Mouse (Mus musculus) hindbrain, embryonic 11.5 days (tissue): ENCODE data around the gene Map6. TPM values are rescaled to one million over a fixed set of nuclear protein-coding genes. Genes with fewer than 3 reads are reported as not detected.
A peak's percentile ranks its signal among the peaks of the same experiment; 100 is the strongest.

Source experiments
- ATAC-seq: fragments of 200-750 bp; cut with Nextera tagmentation; 2 replicates; pipeline ENCODE4 v1.8.0; 2017; ENCODE audit warnings: mild to moderate bottlenecking, moderate TSS enrichment, moderate library complexity; ENCODE audit not compliant: low FRiP score
- DNase-seq: peaks from one replicate; pipeline ENCODE4 v3.0.0-alpha.2; 2015; ENCODE audit warnings: low spot score
- H3K27ac ChIP-seq: fragments of 300-500 bp; sonication (generic); 2 replicates; pipeline ENCODE4 v1.5.1; 2014; ENCODE audit warnings: mild to moderate bottlenecking, low read depth, low read length
- H3K27me3 ChIP-seq: fragments of 300-500 bp; sonication (generic); 2 replicates; pipeline ENCODE4 v1.6.1; 2014; ENCODE audit warnings: mild to moderate bottlenecking, low read length, moderate library complexity, mixed read lengths; ENCODE audit not compliant: control insufficient read depth, insufficient read depth
- H3K36me3 ChIP-seq: fragments of 300-500 bp; sonication (generic); 2 replicates; pipeline ENCODE4 v1.6.1; 2014; ENCODE audit warnings: mild to moderate bottlenecking, low read length, moderate library complexity, mixed read lengths; ENCODE audit not compliant: control insufficient read depth, insufficient read depth
- H3K4me1 ChIP-seq: fragments of 300-500 bp; sonication (generic); replicated peaks from 2 replicates; pipeline ENCODE4 v1.6.1; 2014; ENCODE audit warnings: low read length, mixed read lengths; ENCODE audit not compliant: control insufficient read depth, insufficient read depth
- H3K4me2 ChIP-seq: fragments of 300-500 bp; sonication (generic); replicated peaks from 2 replicates; pipeline ENCODE4 v1.6.1; 2014; ENCODE audit warnings: mild to moderate bottlenecking, low read depth, low read length
- H3K4me3 ChIP-seq: fragments of 300-500 bp; sonication (generic); 2 replicates; pipeline ENCODE4 v1.5.1; 2014; ENCODE audit warnings: low read depth, low read length
- H3K9ac ChIP-seq: fragments of 300-500 bp; sonication (generic); 2 replicates; pipeline ENCODE4 v1.6.1; 2014; ENCODE audit warnings: low read depth, low read length
- H3K9me3 ChIP-seq: fragments of 300-500 bp; sonication (generic); 2 replicates; pipeline ENCODE4 v1.6.1; 2016; ENCODE audit warnings: low read length; ENCODE audit not compliant: control insufficient read depth
- WGBS: fragments of 180-500 bp; shearing (Covaris S2); extraction: QIAGEN DNeasy Blood & Tissue Kit; methylation state at CpG from one replicate; pipeline ENCODE4 v1.1.7; 2014; 5-methylcytosine and 5-hydroxymethylcytosine counted together
- polyA plus RNA-seq: library from polyadenylated mRNA; unstranded; fragments of >200 nt; fragmentation: Nextera tagmentation; extraction: Ambion mirVana; gene quantifications from 2 replicates; pipeline ENCODE4 v1.2.1, GENCODE M21; 2014

Map6 gene
- polyA plus RNA-seq, 1 experiment from 2014 or later = 49.6 TPM

DNA sequence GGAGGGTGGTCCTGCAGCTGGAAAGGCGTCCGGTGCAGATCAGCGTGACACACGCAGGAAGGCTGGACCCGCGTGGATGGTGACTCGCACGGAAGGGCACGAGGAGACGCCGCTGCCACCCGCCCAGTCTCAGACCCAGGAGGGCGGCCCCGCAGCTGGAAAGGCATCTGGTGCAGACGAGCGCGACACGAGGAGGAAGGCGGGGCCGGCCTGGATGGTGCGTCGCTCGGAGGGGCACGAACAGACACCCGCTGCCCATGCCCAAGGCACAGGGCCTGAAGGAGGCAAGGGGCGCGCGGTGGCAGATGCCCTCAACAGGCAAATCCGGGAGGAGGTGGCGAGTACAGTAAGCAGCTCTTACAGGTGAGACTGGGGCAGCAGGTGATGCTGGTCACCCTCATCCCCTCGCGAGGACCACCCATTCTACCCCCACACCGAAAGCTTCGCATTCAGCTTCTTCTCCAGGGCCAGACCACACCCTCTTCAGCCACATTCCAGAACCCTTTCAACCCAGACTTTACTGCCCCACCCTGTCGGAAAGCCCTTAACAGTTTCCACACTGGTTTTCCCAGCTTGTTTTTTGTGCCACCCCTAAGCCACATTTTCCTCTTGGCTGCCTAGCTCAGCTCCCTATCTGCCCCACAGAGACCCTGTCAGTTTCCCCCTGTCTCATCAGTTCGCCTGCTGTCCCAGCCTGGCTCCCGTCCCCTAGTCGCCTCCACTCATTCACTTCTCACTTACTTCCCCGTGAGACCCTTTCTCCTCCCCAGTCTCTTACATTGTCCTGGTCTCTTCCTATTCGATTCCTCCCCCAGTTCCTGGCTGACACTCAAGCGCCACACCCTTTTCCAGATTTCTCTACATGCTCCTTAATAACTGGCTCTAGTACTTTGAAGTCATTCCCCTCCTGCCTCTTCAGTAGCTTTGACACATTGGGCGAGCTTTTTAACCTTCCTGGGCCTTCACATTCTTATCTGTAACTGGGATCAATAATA, 2.0 kb downstream of the Map6 start:
- WGBS = 9% methylated on average over 39 of the region's 42 CpGs
- ATAC-seq = peak; percentile 9
- peaks cover 7% of the 10 kb centered on the region for H3K4me1 ChIP-seq

DNA sequence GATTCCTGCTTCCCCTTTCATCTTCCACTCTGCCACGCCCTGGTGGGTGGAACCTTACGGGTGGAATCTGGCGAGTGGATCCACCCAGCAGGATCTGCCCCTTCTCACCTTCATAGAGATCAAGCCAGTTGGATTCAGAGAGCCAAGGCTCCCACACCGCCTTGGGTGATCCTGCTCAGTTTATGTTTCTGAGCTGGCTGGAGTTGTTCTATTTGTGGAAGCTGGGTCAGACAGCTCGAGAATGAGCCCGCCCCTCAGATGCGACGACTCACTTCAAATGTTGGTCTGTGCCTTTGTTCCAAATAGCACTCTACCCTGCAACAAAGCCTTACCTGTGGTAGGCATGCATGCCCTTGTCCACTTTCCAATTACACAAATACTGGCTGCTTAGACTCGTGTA, 4.4 kb downstream of the Map6 start:
- WGBS = 64% methylated on average over 9 of the region's 9 CpGs
- Histone ChIP-seq H3K27ac (peak overlapping the region; percentile 72), H3K27me3 (no peaks in the 10 kb centered on the region), H3K36me3 (no peaks in the 10 kb centered on the region), H3K4me2 (peak overlapping the region; percentile 97), H3K9ac (peak overlapping the region; percentile 47), H3K4me3 (peak overlapping the region; percentile 83), H3K9me3 (no peaks in the 10 kb centered on the region), H3K4me1 (peaks cover 7% of the 10 kb centered on the region)
- no peak for ATAC-seq
- no peak for DNase-seq

More for the DNA sequence above, 2.0 kb downstream of the Map6 start:
- DNase-seq = peak; percentile 54
- H3K27ac ChIP-seq = no peak overlapping the region
- 0 out of 2 replicates have a peak, but pooled peaks cover 2% of the 10 kb centered on the region for H3K27me3 ChIP-seq
- peak overlapping the region; percentile 68 for H3K9ac ChIP-seq
- H3K9me3 ChIP-seq = no peaks in the 10 kb centered on the region
- peak overlapping the region; percentile 97 for H3K4me2 ChIP-seq
- no peaks in the 10 kb centered on the region for H3K36me3 ChIP-seq
- H3K4me3 ChIP-seq = peak overlapping the region; percentile 83

DNA sequence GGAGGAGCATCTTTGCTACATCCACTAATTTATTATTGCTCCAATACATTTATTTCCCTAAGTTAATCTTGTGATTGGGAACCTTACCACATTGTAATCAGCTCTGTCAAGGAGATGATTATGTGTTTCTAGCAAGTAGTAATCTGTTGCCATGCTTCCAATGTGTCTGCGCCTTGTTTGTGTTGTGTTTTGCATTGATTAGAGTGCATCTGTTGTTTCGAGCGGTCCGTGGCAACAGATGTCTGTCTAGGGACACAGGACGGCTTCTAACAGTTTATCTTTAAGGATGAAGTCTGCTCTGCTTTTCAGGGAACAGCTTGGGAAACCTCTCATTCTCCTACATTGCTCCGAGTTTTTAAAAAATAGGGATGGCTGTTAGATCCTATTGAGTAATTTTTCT, 7.9 kb downstream of the Map6 start:
- no peak overlapping the region for H3K9ac ChIP-seq
- H3K36me3 ChIP-seq = no peaks in the 10 kb centered on the region
- no peak for DNase-seq
- H3K27me3 ChIP-seq = no peaks in the 10 kb centered on the region
- H3K4me3 ChIP-seq = no peak overlapping the region
- no peaks in the 10 kb centered on the region for H3K9me3 ChIP-seq
- no peak overlapping the region for H3K27ac ChIP-seq
- 65% methylated on average over 6 of the region's 6 CpGs for WGBS
- no peak overlapping the region for H3K4me2 ChIP-seq
- ATAC-seq = no peak
- peaks cover 4% of the 10 kb centered on the region for H3K4me1 ChIP-seq

DNA sequence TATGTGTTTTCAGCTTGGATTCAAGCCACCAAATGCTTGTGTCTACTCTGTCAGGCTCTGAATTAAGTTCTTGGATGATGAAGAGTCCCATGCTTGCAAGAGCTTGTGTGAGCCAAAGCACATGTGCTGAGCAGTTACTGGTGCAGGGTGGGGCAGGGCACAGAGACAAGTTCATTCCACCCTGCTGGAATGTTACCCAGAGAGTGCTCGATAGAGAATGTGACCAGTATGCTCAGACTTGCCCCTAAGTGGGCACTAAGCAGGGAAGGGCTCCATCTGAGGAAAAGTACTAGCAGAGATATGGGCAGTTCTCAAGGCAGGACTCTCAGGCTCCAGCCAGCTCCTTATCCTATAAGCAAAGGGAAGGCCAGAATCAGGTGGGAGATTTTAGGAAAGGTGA, 9.4 kb downstream of the Map6 start:
- 83% methylated on average over 1 of the region's 1 CpGs for WGBS
- no peak for ATAC-seq
- H3K9me3 ChIP-seq = no peaks in the 10 kb centered on the region

DNA sequence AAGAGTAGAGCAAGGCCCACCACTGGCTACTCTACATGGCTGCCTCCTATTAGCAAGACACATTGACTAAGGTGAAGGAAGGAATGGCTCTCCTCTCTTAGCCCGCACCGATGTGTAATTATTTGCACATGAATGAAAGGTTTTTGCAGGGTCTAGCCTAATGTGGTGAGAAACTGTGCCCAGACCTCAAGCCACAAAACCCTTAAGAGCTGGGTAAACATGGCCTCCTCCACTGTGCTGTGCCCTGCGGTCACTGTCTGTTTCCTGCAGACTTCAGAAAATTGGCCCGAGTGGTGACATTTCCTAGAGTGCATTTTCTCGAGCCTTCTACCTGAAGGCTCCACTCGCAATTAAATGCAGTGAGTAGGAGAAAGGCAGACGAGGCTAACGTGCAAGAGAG, 11.1 kb downstream of the Map6 start:
- no peak for ATAC-seq
- Histone ChIP-seq H3K9ac (no peak overlapping the region), H3K4me3 (no peak overlapping the region), H3K27ac (no peak overlapping the region), H3K4me2 (no peak overlapping the region), H3K36me3 (no peaks in the 10 kb centered on the region), H3K9me3 (no peaks in the 10 kb centered on the region), H3K27me3 (no peaks in the 10 kb centered on the region), H3K4me1 (no peaks in the 10 kb centered on the region; the same call in 1 of the 2 replicates)
- 91% methylated on average over 8 of the region's 8 CpGs for WGBS
- no peak for DNase-seq

More for the DNA sequence above, 9.4 kb downstream of the Map6 start:
- Histone ChIP-seq H3K27me3 (no peaks in the 10 kb centered on the region), H3K27ac (no peak overlapping the region), H3K9ac (no peak overlapping the region), H3K36me3 (no peaks in the 10 kb centered on the region), H3K4me3 (no peak overlapping the region), H3K4me2 (no peak overlapping the region), H3K4me1 (peaks cover under 1% of the 10 kb centered on the region)
- DNase-seq = no peak

DNA sequence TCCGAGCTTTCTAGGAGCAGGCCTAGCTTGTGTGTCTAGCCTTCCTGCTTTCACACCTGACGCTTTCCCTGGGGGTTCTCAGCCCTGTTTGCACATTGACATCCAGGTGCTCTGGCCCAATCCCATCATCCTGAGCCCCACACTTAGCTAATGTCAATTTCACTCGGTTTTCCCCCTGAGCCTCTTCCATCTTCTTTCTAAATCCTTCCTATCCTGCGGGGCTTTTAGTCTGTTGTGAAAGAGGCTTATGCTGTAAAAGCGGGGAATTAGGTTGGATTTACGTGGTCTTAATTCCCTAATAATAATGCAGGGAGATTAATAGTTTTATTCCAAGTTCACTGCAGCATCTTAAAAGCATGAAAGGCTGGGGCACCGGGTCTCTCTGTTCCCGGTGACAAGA, 12.3 kb downstream of the Map6 start:
- H3K27ac ChIP-seq = no peak overlapping the region

DNA sequence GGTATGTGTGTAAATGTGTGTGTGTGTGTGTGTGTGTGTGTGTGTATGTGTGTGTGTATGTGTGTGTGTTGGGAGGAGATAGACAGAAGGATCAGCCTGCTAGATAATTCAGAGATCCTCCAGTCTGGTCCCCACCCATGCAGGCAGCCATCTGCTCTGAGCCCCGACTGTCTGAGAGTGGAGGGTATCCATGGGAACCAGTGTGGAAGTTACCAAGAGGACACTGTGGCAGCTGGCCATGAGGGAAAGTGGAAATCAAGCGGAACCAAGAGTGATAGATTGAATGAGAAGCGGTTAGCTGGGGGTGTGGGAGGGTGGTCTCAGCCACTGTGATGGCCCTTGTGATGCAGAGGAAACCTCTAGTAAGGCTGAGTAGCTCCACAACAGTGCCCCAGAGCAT, 20.0 kb downstream of the Map6 start:
- H3K36me3 ChIP-seq = no peaks in the 10 kb centered on the region
- H3K27me3 ChIP-seq = no peaks in the 10 kb centered on the region
- ATAC-seq (peak; percentile 97), DNase-seq (peak; percentile 78)
- peak overlapping the region; percentile 69 for H3K27ac ChIP-seq
- peaks cover 3% of the 10 kb centered on the region; the same call in 1 of the 2 replicates for H3K4me1 ChIP-seq
- H3K4me3 ChIP-seq = no peak overlapping the region
- no peaks in the 10 kb centered on the region for H3K9me3 ChIP-seq
- no peak overlapping the region for H3K9ac ChIP-seq
- H3K4me2 ChIP-seq = no peak overlapping the region
- 37% methylated on average over 3 of the region's 3 CpGs for WGBS

More for the DNA sequence above, 12.3 kb downstream of the Map6 start:
- Histone ChIP-seq H3K27me3 (no peaks in the 10 kb centered on the region), H3K36me3 (no peaks in the 10 kb centered on the region), H3K4me3 (no peak overlapping the region), H3K9me3 (no peaks in the 10 kb centered on the region), H3K4me1 (no peaks in the 10 kb centered on the region), H3K4me2 (no peak overlapping the region), H3K9ac (no peak overlapping the region)
- ATAC-seq (no peak), DNase-seq (no peak)
- 74% methylated on average over 8 of the region's 8 CpGs for WGBS

DNA sequence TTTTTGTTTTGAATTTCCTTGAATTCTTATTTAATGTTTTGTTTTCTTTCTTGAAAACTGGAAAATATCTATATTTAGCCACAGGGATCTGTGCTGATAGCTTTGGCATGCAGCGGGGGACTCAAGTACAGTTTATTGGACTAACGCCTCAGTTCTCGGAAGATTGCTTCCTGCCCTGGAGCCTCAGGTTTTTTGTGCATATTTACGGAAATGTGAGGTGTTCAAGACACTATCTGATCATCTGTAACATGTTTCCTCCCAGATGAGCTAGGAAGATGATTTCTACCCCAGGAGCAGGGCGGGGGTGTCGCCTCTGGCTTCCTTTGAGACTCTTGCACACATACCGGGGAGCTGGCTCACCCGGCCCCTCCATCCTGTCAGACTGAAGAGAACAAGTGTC, 22.8 kb downstream of the Map6 start:
- WGBS = 82% methylated on average over 8 of the region's 8 CpGs

DNA sequence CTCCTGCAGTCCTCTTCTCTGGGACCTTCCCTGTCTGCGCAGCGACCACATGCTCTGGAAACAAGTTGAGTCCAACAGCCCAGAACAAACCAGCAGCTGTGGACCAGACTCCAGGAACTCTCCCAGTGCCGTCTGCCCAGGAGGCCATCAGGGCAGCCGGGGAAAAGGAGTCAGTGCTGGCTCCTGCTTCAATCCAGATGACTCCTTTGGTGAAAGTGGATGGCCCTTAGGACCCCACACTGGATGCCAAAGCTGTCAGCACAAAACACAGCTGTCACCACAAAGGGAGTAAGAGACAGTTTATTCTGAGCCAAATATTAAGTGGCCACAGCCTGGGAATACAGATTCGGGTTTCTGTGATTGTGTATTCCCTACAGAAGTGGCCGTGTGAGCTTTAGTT, 23.7 kb downstream of the Map6 start:
- no peak overlapping the region for H3K27ac ChIP-seq

More for the DNA sequence above, 22.8 kb downstream of the Map6 start:
- Histone ChIP-seq H3K4me2 (no peak overlapping the region), H3K9me3 (no peaks in the 10 kb centered on the region), H3K4me3 (no peak overlapping the region), H3K27ac (no peak overlapping the region), H3K4me1 (peaks cover 3% of the 10 kb centered on the region; the same call in 1 of the 2 replicates), H3K9ac (no peak overlapping the region), H3K27me3 (no peaks in the 10 kb centered on the region), H3K36me3 (no peaks in the 10 kb centered on the region)
- no peak for DNase-seq
- ATAC-seq = no peak

More for the DNA sequence above, 23.7 kb downstream of the Map6 start:
- no peak for ATAC-seq
- H3K4me1 ChIP-seq = peaks cover 3% of the 10 kb centered on the region; the same call in 1 of the 2 replicates
- no peaks in the 10 kb centered on the region for H3K36me3 ChIP-seq
- no peak overlapping the region for H3K4me2 ChIP-seq
- H3K27me3 ChIP-seq = no peaks in the 10 kb centered on the region
- WGBS = 60% methylated on average over 6 of the region's 6 CpGs
- no peak overlapping the region for H3K4me3 ChIP-seq
- H3K9ac ChIP-seq = no peak overlapping the region
- DNase-seq = no peak
- H3K9me3 ChIP-seq = no peaks in the 10 kb centered on the region
